Mouse (Mus musculus) midbrain, embryonic 14.5 days (tissue): ENCODE data around the gene St6galnac1. TPM values are rescaled to one million over a fixed set of nuclear protein-coding genes. Genes with fewer than 3 reads are reported as not detected.

Experiments used
- ATAC-seq: fragments of 200-750 bp; cut with Nextera tagmentation; 2 replicates; pipeline ENCODE4 v1.8.0; 2017; ENCODE audit warnings: moderate number of reproducible peaks, moderate library complexity; ENCODE audit not compliant: low FRiP score, low TSS enrichment
- DNase-seq: peaks from one replicate; pipeline ENCODE4 v3.0.0-alpha.2; 2015
- H3K27ac ChIP-seq: fragments of 300-500 bp; sonication (generic); replicated peaks from 2 replicates; pipeline ENCODE4 v1.5.1; 2014; ENCODE audit warnings: mild to moderate bottlenecking, low read depth, low read length, moderate library complexity
- H3K27me3 ChIP-seq: fragments of 300-500 bp; sonication (generic); 2 replicates; pipeline ENCODE4 v1.6.1; 2014; ENCODE audit warnings: low read length, control low read depth, mixed read lengths; ENCODE audit not compliant: control insufficient read depth, insufficient read depth
- H3K36me3 ChIP-seq: fragments of 300-500 bp; sonication (generic); 2 replicates; pipeline ENCODE4 v1.6.1; 2014; ENCODE audit warnings: low read length, control low read depth; ENCODE audit not compliant: control insufficient read depth, insufficient read depth
- H3K4me1 ChIP-seq: fragments of 300-500 bp; sonication (generic); 2 replicates; pipeline ENCODE4 v1.6.1; 2014; ENCODE audit warnings: mild to moderate bottlenecking, antibody characterized with exemption, low read length, control low read depth; ENCODE audit not compliant: control insufficient read depth, insufficient read depth
- H3K4me2 ChIP-seq: fragments of 300-500 bp; sonication (generic); 2 replicates; pipeline ENCODE4 v1.6.1; 2014; ENCODE audit warnings: mild to moderate bottlenecking, low read length, moderate library complexity
- H3K4me3 ChIP-seq: fragments of 300-500 bp; sonication (generic); replicated peaks from 2 replicates; pipeline ENCODE4 v1.5.1; 2014; ENCODE audit warnings: low read depth, low read length
- H3K9ac ChIP-seq: fragments of 300-500 bp; sonication (generic); replicated peaks from 2 replicates; pipeline ENCODE4 v1.6.1; 2014; ENCODE audit warnings: mild to moderate bottlenecking, low read length, moderate library complexity
- H3K9me3 ChIP-seq: fragments of 300-500 bp; sonication (generic); 2 replicates; pipeline ENCODE4 v1.6.1; 2016; ENCODE audit warnings: low read length, control low read depth, mixed read lengths; ENCODE audit not compliant: control insufficient read depth
- WGBS: fragments of 180-500 bp; shearing (Covaris S2); extraction: QIAGEN DNeasy Blood & Tissue Kit; methylation state at CpG from one replicate; pipeline ENCODE4 v1.1.7; 2014; 5-methylcytosine and 5-hydroxymethylcytosine counted together
- polyA plus RNA-seq: library from polyadenylated mRNA; unstranded; fragments of >200 nt; fragmentation: Nextera tagmentation; extraction: Ambion mirVana; gene quantifications from 2 replicates; pipeline ENCODE4 v1.2.1, GENCODE M21; 2014

The St6galnac1 gene
- polyA plus RNA-seq, 1 experiment from 2014 or later, result not detected

DNA sequence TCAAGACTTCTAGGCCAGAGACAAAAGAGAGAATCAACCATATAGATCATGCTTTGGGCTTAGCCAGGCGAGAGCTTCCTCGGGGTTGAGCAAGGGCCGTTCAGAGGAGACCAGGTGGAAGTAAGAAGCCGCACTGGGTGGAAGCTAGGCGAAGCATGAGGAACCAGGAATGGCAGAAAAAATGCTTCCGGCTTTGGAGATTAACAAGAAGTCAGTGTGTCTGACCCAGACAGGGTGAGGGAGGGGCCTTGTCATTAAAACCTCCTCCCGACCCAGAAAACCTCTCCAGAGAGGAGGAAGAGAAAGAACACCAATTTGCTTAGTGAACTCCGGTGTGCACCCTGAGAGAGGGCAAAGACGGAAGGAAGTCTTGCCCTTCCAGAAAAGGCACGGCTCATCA lies 8.9 kb upstream of the St6galnac1 start:
- 93% methylated on average over 10 of the region's 10 CpGs for WGBS
- ATAC-seq, result no peak
- H3K4me3 ChIP-seq, result no peak overlapping the region

DNA sequence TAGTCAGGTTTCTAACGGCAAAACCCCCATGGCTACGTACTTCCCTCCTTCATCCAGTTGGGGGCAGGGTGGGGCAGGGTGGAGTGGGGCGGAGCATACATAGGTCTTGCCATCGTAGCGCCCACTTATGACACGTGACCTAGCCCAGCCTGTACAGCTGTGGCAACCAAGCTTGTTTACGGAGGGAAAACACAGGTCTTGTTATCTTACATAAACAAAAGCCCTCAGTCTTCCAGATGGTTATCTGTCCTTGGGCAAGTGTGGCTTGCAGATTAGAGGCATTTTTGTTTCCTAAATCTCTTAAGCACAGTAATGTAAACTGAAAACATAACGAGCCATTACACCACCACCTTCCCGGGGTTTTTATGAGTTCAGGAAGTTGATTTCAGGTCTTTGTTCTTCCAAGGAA lies 7.4 kb upstream of the St6galnac1 start:
- Histone ChIP-seq H3K4me2 (no peak overlapping the region), H3K36me3 (no peaks in the 10 kb centered on the region), H3K9me3 (no peaks in the 10 kb centered on the region), H3K4me1 (no peaks in the 10 kb centered on the region), H3K27ac (no peak overlapping the region), H3K9ac (no peak overlapping the region), H3K27me3 (no peaks in the 10 kb centered on the region), H3K4me3 (no peak overlapping the region)
- DNase-seq (no peak), ATAC-seq (no peak)
- WGBS, result 85% methylated on average over 9 of the region's 9 CpGs

More for the DNA sequence above, 8.9 kb upstream of the St6galnac1 start:
- H3K9me3 ChIP-seq, result no peaks in the 10 kb centered on the region
- no peak overlapping the region for H3K9ac ChIP-seq
- H3K4me2 ChIP-seq, result no peak overlapping the region
- H3K36me3 ChIP-seq, result no peaks in the 10 kb centered on the region
- no peaks in the 10 kb centered on the region for H3K4me1 ChIP-seq
- no peaks in the 10 kb centered on the region for H3K27me3 ChIP-seq
- H3K27ac ChIP-seq, result no peak overlapping the region
- no peak for DNase-seq

DNA sequence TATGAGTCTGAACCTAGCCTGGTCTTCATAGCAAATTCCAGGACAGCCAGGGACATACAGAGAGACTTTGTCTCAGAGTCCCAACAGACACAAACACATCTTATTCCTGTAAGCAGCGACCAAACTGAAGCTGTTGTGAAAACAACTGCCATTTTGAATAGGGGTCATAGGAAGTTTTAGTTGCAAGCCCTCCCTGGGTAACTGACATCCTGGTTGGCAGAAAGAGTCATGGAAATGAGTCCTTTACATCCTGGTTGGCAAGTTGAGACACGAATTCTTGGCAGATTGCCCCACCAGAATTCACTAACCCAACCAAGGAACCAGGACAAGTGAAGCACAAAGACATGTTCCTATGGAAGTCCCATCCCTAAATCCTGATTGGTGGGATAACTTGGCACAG lies 2.1 kb downstream of the St6galnac1 start:
- ATAC-seq (no peak), DNase-seq (no peak)
- no peak overlapping the region for H3K27ac ChIP-seq
- no peak overlapping the region for H3K4me3 ChIP-seq
- no peak overlapping the region for H3K9ac ChIP-seq
- H3K4me2 ChIP-seq, result no peak overlapping the region
- H3K27me3 ChIP-seq, result no peaks in the 10 kb centered on the region
- no peaks in the 10 kb centered on the region for H3K4me1 ChIP-seq
- H3K9me3 ChIP-seq, result no peaks in the 10 kb centered on the region
- WGBS, result 54% methylated on average over 2 of the region's 2 CpGs
- H3K36me3 ChIP-seq, result no peaks in the 10 kb centered on the region

- H3K9me3 ChIP-seq, result no peaks in the 10 kb centered on the region
- no peak overlapping the region for H3K4me2 ChIP-seq
- H3K4me3 ChIP-seq, result no peak overlapping the region
- H3K4me1 ChIP-seq, result no peaks in the 10 kb centered on the region
- DNase-seq, result no peak
- H3K9ac ChIP-seq, result no peak overlapping the region
- WGBS, result 84% methylated on average over 5 of the region's 5 CpGs
- no peak for ATAC-seq
- H3K36me3 ChIP-seq, result no peaks in the 10 kb centered on the region
- H3K27me3 ChIP-seq, result no peaks in the 10 kb centered on the region
- no peak overlapping the region for H3K27ac ChIP-seq
Observed at GRCm38 (mm10) chr11:116769873-116770272, 5.4 kb downstream of the St6galnac1 start.

DNA sequence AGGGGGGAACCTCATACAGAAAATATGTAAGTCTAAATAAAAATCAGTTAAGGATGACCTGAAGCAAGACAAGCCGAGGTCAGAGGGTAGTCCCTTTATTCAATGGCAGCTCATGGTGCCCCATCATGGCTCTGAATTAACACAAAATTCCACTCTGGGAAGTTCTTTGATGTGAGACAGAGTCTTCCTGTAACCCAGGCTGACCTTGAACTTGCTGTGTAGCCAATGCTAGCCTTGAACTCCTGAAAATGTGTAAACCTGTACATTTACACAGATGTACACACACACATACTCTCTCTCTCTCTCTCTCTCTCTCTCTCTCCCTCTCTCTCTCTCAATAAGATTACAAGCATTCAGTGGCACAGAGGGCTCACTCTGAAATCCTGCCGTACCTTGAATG lies 10.4 kb downstream of the St6galnac1 start:
- ATAC-seq (no peak), DNase-seq (no peak)
- H3K27me3 ChIP-seq, result no peaks in the 10 kb centered on the region

DNA sequence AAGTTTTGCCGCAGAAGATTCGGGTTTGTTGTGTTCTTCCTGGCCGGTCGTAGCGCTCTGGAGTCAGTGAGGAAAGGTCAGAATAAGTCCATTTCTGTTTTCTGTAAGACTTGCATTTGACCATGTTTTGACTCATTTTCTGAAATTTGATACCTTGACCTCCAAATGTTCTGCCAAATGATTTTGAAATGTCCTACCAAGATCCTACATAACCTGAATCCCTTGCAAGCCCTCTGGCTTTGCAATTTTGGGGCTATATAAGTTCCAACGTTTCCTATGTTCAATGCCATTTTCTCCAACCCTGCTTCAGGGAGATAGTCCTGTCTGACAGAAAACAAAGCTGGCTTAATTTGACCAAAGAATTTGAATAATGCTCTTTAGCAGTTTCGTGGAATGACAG lies 11.0 kb downstream of the St6galnac1 start:
- H3K27me3 ChIP-seq, result no peaks in the 10 kb centered on the region
- H3K9me3 ChIP-seq, result no peaks in the 10 kb centered on the region
- H3K9ac ChIP-seq, result no peak overlapping the region
- H3K4me3 ChIP-seq, result no peak overlapping the region
- DNase-seq (no peak), ATAC-seq (no peak)
- no peaks in the 10 kb centered on the region for H3K36me3 ChIP-seq
- WGBS, result 94% methylated on average over 7 of the region's 7 CpGs
- H3K4me2 ChIP-seq, result no peak overlapping the region
- H3K27ac ChIP-seq, result no peak overlapping the region
- no peaks in the 10 kb centered on the region for H3K4me1 ChIP-seq

More for the DNA sequence above, 10.4 kb downstream of the St6galnac1 start:
- no peak overlapping the region for H3K27ac ChIP-seq
- no peaks in the 10 kb centered on the region for H3K4me1 ChIP-seq
- H3K9me3 ChIP-seq, result no peaks in the 10 kb centered on the region
- no peak overlapping the region for H3K9ac ChIP-seq
- H3K4me3 ChIP-seq, result no peak overlapping the region
- 88% methylated on average over 2 of the region's 2 CpGs for WGBS
- H3K4me2 ChIP-seq, result no peak overlapping the region
- no peaks in the 10 kb centered on the region for H3K36me3 ChIP-seq

- ATAC-seq, result no peak
Observed at GRCm38 (mm10) chr11:116755191-116755590, 20.1 kb downstream of the St6galnac1 start.

GRCm38 (mm10) chr11:116753674-116754470 lies 21.4 kb downstream of the St6galnac1 start:
- Histone ChIP-seq H3K36me3 (no peaks in the 10 kb centered on the region), H3K27ac (no peak overlapping the region), H3K4me1 (no peaks in the 10 kb centered on the region), H3K9ac (no peak overlapping the region), H3K4me3 (no peak overlapping the region), H3K9me3 (no peaks in the 10 kb centered on the region), H3K27me3 (no peaks in the 10 kb centered on the region), H3K4me2 (no peak overlapping the region)
- ATAC-seq, result no peak
- DNase-seq, result no peak
- WGBS, result 87% methylated on average over 5 of the region's 5 CpGs

More at GRCm38 (mm10) chr11:116755191-116755590, 20.1 kb downstream of the St6galnac1 start:
- Histone ChIP-seq H3K4me3 (no peak overlapping the region), H3K27ac (no peak overlapping the region), H3K4me2 (no peak overlapping the region), H3K36me3 (no peaks in the 10 kb centered on the region), H3K27me3 (no peaks in the 10 kb centered on the region), H3K4me1 (no peaks in the 10 kb centered on the region), H3K9ac (no peak overlapping the region), H3K9me3 (no peaks in the 10 kb centered on the region)
- WGBS, result 91% methylated on average over 4 of the region's 4 CpGs
- DNase-seq, result no peak

- H3K27me3 ChIP-seq, result no peaks in the 10 kb centered on the region
- no peak overlapping the region for H3K4me3 ChIP-seq
- no peaks in the 10 kb centered on the region for H3K36me3 ChIP-seq
- ATAC-seq (no peak), DNase-seq (no peak)
- no peaks in the 10 kb centered on the region for H3K4me1 ChIP-seq
- 79% methylated on average over 8 of the region's 8 CpGs for WGBS
- no peak overlapping the region for H3K27ac ChIP-seq
- no peaks in the 10 kb centered on the region for H3K9me3 ChIP-seq
- no peak overlapping the region for H3K4me2 ChIP-seq
- no peak overlapping the region for H3K9ac ChIP-seq
Observed at GRCm38 (mm10) chr11:116749733-116750132, 25.6 kb downstream of the St6galnac1 start.
